Mouse (Mus musculus): ENCODE data around the gene Lhx1.

DNA sequence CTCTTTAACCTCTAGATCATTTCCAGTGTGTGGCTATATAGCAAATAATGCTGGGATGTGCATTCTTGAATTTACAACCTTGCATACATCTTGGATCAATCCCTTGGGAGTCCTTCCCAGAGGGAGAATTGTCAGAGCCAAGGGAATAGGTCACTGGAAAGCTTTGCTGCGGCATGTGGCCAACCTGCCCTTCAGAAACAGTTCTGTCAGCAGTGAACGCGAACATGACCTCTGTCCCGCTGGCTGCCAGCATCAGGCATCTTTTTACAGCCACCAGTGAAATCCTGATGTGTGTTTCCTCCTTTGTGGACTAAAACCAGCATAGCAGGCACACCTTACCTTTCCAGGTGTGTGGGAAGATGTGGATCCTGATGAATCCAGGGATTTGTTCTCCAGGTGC is 26.0 kb upstream of the Lhx1 start:
- TF ChIP-seq GATA1 (IDR thresholded peaks at IDR 0.05; ENCODE audit: borderline replicate concordance, low read length) (no peak), TAL1 (conservative IDR thresholded peaks at IDR 0.05; ENCODE audit: low read depth, low read length) (no peak), CTCF (IDR thresholded peaks at IDR 0.05; ENCODE audit: low read depth, low read length) (no peak)

Data from G1E (cell line).